Mouse (Mus musculus) lung, postnatal 36 days (tissue): Measurements from ENCODE around the gene Gm12184.
"Not testable (repeated sequence)": the region's sequence is repeated elsewhere in the genome, so short reads cannot be mapped to it uniquely, and the experiment has no call there.

Experiments used
- DNase-seq: peaks from one replicate; pipeline ENCODE4 v3.0.0; 2022; ENCODE audit warnings: mixed read lengths

The Gm12184 gene

DNA sequence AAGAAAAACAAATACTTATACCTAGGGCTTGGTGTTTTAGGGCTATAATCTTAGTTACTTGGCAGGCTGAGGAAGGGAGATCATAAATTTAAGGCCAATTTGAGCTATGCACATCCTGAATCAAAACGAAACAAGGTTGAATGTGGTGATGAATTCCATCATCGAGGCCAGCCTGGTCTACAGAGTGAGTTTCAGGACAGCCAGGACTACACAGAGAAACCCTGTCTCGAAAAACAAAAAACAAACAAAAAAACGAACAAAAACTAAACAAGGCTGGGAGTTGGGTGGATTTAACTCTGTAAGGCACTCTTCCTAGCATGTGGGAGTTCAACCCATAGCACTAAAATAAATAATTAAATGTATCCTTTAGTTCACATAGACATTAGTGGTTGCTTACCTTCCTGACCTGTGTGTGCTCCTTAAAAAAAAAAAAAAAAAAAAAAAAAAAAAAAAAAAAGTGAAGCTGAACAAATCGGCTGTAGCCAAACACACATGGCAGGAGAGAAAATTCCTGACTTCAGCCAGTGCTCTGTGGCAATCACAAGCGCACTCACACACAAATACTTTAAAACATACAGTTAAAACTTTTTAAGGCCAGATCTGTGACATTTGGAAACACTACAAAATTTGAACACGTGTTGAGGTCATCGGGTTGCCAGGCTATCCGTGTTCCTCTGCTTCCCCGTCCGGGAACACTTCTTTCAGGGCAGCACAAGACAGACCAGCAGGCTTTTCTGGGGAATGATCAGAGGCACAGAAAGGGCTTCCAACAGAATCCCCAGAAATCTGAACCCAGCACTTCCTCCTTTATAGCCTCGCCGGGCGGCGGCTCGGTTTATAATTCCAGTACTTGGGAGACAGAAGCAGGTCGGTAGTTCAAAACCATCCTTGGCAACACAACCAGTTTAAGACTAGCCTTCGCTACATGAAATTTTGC, 27.2 kb downstream of the Gm12184 start:
- no peak for DNase-seq

GRCm38 (mm10) chr11:48798308-48798707, 28.1 kb downstream of the Gm12184 start:
- DNase-seq, result no peak

- DNase-seq, result no peak
Observed at GRCm38 (mm10) chr11:48797287-48797686, 29.2 kb downstream of the Gm12184 start.

DNA sequence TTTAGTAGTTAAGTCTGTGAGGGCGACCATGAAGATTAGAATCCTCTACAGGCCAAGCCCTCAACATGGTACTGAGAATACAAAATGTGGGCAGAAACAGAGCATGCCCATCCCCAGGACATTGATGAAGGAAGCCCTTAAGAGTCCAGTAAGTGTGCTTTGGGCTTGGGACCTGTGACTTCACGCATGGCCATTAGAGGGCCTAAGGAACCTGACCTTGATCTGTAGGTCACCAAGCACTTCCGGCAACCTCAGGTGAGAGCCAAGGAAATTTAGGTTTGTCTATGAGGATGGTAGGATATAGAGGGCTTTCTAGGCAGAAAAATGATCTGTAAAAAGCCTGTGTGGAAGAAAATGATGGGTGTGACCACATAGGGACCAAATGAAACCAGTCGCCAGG, 30.2 kb downstream of the Gm12184 start:
- no peak for DNase-seq

GRCm38 (mm10) chr11:48795221-48795620, 31.2 kb downstream of the Gm12184 start:
- DNase-seq, result peak; percentile 52

- DNase-seq, result no peak
Observed at GRCm38 (mm10) chr11:48793184-48793583, 33.3 kb downstream of the Gm12184 start.

- DNase-seq, result not testable (repeated sequence)
Observed at GRCm38 (mm10) chr11:48791894-48792293, 34.6 kb downstream of the Gm12184 start.

DNA sequence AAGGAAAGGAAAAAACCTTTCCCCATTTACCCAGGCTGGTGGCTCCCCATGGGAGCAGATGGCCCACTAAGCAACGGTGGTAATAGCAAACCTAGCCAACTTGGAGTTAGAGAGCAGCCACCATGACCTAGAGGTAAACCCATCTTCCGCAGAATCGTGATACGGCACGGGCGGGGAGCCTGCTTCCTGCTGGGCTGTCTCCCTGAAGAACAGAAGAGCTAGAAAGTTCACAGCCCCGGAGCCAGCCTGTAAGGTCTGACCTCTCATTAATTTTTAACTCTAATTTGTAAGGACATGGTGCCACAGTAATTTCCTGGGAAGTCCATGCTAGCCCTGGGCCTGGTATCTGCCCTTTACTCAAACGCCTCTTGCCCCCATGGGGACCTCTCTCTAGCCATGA, 35.5 kb downstream of the Gm12184 start:
- DNase-seq, result no peak

DNA sequence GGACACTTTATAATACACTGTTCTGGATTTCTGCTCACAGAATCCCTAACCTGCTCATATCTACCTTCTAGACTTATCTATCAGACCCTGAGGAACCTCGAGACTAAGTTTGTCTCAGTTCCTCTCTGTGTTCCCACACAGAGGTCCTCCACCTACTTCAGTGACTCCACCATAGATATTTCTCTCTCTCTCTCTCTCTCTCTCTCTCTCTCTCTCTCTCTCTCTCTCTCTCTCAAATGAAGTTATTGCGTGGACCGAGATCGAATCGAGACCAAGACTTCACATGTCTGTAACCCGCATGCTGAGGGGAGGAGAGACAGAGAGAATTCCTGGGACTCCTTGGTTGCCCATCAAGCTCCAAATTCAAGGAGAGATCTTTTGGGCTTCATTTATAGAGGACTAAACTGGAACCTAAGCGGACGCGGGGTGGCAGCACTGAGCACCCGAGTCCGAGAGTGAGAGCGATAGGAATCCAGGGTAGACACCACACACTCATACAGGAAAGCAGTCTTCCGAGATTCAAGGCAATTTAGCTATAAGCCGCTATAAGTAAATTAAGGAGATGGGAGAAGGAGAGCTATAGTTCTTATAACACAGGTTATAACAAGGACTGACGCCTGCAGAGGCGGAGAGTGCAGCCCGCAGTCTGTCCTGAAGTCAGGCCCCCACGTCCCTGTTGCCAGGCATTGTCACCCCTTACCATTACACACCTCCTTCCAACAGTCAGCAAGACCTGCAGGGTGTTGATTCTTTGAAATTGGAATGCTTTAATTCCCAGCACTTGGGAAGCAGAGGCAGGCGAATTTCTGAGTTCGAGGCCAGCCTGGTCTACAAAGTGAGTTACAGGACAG, 36.3 kb downstream of the Gm12184 start:
- DNase-seq, result peak; percentile 96

- DNase-seq, result no peak
Observed at GRCm38 (mm10) chr11:48789215-48789614, 37.2 kb downstream of the Gm12184 start.

- peak; percentile 96 for DNase-seq
Observed at GRCm38 (mm10) chr11:48788311-48789089, 38.0 kb downstream of the Gm12184 start.

DNA sequence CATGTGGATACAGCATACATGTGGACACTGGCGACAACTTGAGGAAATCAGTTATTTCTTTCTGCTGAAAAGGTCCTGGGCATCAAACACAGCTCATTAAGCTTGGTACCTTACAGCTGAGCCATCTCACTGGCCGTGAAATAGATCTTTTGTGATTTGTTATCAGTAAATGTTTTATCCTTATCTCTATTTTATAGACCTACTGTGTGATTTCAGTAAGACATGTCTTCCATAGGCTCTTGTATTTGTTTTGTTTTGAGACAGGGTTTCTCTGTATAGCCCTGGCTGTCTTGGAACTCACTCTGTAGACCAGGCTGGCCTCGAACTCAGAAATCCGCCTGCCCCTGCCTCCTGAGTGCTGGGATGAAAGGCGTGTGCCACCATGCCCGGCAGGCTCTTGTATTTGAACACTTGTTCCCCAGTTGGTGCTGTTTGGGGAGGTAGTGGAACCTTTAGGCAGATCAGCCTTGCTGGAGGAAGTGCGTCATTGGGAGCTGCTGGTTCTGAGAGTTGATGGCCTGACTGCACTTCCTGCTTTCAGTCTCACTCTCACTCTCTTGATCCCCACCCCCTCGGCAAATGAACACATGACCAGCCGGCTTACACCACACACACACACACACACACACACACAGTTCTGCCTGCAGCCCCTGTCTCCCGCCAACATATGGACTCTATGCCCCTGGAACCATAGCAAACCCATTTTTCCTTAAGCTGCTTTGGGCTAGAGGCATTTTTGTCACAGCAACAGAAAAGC, 38.8 kb downstream of the Gm12184 start:
- peak; percentile 85 for DNase-seq

- no peak for DNase-seq
Observed at GRCm38 (mm10) chr11:48782243-48782642, 44.2 kb downstream of the Gm12184 start.

GRCm38 (mm10) chr11:48779450-48779849, 47.0 kb downstream of the Gm12184 start:
- DNase-seq, result peak; percentile 78

DNA sequence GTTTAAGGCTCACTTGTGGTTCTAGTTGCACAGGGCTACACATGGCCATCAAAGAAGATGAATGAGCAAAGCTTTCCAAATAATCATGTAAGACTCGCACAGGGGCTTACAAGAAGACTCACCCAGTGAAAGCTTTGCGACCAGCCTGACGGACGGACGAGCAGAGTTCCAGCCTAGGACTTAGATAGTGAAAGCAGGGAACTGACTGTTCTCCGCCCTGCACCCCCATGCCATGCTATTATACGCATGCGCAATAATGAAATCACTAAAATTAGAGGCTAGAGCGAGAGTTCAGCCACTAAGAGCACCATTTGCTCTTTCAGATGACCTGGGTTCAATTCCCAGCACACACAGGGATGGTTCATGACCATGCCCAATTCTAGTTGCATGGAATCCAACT, 49.2 kb downstream of the Gm12184 start:
- no peak for DNase-seq

GRCm38 (mm10) chr11:48776664-48777063, 49.8 kb downstream of the Gm12184 start:
- DNase-seq, result no peak

- peak; percentile 86 for DNase-seq
Observed at GRCm38 (mm10) chr11:48775483-48775882, 51.0 kb downstream of the Gm12184 start.
